Mouse (Mus musculus) thymus, postnatal 14 days (tissue): ENCODE measurements around the gene Arpc5l.

ENCODE experiments used
- DNase-seq: peaks from one replicate; pipeline ENCODE4 v3.0.0; 2021

Arpc5l gene

DNA sequence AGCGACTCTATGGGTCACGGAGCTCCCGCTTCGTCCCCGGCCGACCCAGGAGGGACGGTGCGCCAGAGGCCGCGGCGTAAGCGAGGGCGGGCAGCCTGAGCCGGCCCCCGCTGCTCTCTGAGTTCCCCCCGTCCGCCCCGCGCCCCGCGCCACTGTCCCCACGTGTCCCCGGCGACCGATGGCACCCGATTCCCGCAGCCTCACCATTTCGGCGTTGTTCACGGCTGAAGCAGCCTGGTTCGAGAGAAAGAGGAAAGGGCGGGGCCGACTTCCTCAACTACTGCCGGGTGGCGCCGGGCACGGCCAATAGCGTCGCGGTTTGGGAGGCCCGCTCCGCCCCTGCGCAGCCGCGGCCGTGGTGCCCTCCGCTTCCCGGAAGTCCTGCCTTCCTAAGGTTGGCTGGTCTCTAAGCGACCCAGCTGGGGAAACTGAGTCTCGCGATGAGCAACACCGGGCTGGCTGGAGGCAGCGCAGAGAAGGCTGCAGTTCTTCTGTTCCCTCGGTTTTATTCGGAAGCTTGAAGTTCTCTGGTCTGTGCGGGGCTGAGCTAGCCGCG is at the start of gene Arpc5l:
Arpc5l (plus strand) TSS at position 469 of the 556 bp plus-strand sequence.
- peak; percentile 94 for DNase-seq

DNA sequence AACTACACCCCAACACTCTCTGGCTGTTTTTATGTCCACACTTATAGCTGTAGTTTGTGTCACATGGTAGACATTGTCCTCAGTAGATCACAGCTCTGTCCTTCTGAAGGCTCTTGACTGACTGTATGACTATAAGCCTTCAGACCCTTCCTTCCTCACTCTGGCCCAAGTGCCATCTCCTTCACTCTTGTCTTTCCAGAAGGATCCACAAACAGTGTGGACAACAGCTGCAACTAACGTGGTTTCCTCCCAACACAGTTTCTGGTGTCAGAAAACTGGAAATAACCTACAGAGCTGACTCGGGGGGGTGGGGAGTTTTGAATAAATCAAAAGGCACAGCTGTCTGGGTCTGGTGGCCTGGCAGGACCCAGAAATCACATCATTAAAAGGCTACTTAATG is 49.1 kb upstream of the Arpc5l start:
- DNase-seq = no peak

DNA sequence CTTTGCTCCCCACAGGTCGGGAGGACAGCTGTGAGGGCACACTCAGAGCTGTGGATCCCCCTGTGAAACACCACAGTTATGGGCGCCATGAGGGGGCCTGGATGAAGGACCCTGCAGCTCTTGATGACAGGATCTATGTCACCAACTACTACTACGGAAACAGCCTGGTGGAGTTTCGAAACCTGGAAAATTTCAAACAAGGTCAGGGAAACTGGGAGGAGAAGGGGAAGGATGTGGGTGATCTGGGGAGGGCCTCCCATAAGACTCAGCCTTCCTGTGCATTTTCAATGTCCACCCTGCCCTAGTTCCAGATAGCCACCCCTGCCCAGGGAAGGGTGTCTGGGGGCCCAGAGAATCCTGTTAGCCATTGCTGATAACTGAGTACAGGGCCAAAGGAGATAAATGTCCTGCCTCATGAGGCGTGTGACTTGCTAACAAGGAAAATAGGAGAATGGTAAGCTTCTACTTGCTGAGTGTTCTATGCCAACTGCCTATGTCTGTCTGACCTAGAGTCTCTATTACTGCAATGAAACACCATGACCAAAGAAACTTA is 47.4 kb upstream of the Arpc5l start:
- DNase-seq = no peak

DNA sequence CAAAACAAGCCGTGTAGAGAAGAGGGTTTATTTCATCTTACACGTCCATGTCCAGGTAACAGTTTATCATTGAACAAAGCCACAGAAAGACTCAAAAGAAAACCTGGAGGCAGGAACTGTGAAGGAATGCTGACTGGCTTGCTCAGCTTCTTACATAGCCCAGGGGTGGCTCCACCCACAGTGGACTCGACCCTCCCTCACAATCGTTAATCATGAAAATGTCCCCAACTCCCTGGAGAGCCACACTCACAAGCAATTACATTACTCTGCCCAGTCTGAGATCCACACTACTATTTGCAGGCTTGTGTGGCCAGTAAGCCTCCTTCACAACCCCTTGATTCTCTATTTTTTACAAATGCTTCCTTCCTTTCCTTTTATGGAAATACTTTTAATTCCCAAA is 41.0 kb upstream of the Arpc5l start:
- DNase-seq = no peak

DNA sequence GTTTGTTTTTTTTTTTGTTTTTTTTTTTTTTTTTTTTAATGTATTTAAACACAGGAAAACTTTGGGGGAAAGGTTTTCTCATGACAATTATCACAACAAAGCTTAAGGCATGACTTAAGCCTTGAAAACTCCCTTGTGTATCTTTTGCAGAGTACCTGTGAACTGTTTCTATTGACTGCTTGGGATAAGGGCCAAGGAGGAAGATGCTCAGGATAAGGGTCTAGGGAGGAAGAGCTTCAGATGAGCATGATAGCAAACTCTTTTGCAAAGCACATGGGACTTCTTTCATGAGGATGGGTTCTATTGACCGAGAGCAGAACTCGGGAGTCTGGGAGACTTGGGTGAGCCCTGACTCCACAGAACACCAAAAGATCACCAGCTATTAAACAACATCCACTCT is 35.5 kb upstream of the Arpc5l start:
- no peak for DNase-seq

DNA sequence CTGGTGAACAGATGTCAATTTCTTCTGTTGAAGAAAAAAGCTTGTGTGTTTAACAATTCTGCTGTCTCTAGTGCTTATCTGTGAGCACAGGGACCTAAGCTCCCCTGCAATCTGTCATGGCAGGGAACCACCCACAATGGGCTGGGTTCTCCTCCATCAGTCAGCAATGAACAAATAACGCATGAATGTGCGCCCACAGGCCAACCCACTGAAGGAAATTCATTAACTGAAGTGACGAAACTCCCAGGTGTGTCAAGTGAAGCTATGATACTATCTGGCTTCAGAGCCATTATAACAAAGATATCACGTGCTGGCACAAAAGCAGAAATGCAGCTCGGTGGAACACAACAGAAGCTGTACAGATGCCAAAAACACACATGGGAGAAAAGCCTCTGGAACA is 35.1 kb upstream of the Arpc5l start:
- no peak for DNase-seq

DNA sequence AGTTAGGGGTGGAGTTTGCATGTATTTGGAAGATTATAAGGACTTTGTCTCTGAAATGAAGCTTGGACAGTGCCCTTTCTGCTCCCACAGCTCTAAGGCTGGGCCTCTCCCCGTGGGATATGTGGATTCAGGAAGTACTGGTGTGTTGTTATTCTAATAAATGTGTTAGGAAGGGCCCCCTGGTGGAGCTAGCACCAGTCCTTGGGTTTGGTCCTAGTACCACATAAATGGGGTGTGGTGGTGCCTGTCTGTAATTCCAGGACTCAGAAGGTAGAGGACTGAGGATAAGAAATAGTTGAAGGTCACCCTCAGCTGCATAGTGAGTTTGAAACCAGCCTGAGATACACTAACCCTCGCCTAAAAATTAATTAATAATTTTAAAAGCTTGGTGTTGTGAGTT is 31.9 kb upstream of the Arpc5l start:
- DNase-seq = no peak

DNA sequence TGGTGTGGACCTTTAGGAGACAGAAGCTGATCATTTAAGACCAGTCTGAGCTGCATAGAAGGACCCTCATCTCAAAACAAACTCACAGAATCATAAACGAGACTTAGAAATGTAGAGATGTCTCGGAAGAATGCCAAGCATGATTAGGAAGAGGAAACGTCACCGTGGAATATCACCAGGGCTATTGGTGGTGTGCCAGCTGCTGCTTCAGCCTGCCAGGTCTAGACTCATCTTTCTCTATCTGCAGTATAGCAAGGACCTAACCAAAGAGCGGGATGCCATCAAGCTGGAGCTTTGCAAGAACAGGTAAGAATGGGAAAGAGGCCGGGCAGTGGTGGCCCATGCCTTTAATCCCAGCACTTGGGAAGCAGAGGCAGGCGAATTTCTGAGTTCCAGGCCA is 31.4 kb upstream of the Arpc5l start:
- DNase-seq = no peak

DNA sequence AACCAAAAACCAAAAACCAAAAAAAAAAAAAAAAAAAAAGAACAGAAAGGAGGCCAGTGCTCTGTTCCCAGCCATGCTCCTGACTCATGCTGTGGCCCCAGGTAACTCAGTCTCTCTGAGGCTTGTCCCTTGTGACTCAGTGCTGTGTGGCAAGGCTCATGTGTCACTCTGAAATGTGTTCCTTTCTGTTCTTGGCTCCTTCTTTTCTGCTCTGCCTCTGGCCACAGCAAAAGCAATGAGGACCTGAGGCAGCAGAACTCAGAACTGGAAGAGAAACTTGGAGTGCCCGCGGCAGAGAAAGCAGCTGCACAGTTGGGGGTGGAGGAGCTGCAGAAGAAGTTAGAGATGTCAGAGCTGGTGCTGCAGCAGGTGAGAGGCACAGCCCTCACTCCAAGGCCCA is 31.0 kb upstream of the Arpc5l start:
- DNase-seq = no peak

DNA sequence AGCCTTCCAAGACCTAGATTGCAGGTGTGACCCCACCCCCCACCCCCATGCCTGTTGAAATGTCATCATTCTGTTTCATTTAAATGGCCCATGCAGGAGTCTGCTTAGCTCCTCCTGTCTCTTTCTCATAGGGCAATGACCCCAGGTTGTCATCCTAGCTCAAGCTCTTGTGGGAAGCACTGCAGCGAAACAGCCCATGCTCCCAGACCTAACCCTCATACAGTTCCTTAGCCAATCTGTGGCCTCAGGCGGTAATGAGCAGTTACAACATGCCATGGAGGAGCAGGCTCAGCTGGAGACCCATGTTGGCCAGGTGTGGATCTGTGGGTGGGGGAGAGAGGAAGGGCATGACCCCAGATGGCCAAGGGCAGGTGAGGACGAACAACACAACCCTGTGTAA is 30.0 kb upstream of the Arpc5l start:
- DNase-seq = no peak

DNA sequence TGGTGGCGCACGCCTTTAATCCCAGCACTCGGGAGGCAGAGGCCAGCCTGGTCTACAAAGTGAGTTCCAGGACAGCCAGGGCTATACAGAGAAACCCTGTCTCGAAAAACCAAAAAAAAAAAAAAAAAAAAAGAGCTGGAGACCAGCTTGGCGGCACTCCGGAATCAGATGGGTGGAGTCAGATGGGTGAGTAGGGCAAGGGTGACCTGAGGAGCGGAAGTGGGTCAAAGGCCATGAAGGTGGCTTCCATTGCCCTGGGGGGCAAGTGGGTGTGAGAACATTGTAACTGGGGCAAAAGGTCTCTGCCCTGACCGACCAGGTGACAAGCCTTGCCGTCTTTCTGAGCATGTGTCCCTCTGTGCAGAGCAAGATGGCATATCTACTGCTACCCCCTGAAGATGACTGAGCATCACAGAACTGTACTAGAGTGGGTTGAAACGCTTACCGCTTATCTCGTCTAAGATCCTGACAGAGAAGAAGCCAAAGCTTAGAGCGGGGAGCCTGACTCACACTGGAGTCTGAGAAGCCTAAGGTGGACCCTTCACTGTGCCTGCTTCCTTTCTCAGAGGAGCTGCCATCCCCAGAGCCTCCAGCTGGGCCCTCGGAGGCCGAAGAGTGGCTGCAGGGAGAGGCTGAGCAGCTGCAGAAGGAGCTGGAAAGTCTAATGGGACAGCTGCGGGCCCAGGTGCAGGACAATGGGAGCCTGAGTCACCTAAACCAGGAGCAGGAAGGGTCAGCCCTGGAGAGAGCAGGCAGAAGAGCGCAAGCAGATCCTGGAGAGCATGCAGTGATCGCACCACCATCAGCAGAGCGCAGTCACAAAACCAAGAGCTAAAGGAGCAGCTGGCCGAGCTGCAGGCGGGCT is 29.0 kb upstream of the Arpc5l start:
- DNase-seq = no peak

DNA sequence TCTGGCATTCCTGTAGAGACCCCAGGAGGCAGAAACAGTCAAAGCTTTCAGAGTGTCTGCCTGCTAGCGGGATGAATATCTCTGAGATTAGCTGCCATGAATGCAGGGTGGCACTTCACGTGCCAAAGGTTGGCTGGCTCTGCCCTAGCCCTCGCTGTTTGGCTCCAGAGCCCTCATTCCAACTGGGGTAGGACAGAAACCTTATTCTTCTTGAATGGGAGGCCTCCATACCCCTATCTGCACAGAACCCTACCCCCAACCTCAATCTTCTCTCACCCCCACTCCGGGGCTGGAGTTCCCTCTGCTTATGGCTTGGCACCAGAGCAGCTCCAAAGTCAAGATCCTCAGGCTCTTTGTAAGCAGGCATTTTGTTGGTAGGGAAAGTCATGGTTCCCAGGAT is 27.3 kb upstream of the Arpc5l start:
- DNase-seq = no peak

DNA sequence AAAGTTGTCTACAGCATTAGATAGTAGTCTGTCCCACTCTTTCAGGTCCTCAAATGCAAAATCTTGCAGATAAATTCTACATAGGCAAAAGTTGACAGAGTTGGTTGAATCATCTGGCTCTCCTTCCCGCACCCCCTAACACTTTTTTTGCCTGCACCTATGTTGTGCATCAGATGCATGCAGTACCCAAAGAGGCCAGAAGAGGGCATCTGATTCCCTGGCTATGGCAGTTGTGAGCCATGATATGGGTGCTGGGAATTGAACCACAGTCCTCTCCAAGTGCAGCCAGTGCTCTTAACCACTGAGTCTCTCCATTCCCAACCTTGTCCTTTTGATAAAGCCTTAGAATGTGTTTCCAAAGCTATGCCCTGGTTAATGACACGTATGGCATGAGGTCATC is 21.7 kb upstream of the Arpc5l start:
- DNase-seq = no peak

DNA sequence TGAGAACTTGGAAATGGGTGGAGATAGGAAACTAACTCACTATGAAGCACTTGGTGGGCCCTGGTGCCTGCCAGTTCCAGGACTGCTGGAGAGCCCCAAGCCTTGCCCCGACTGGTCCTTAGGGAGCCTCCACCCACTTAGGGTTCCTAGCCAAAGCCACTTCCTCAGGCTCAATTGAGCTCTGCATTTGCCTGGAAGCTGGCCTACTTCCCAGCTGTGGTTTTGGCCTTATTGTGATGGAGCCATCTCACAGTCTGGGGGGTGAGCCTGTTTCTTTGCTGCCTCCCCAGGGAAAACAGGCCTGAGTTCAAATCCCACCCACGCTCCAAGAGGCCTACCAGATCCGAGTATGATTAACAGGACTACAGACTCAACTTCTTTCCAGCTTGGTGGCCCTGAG is 18.6 kb upstream of the Arpc5l start:
- DNase-seq = no peak

DNA sequence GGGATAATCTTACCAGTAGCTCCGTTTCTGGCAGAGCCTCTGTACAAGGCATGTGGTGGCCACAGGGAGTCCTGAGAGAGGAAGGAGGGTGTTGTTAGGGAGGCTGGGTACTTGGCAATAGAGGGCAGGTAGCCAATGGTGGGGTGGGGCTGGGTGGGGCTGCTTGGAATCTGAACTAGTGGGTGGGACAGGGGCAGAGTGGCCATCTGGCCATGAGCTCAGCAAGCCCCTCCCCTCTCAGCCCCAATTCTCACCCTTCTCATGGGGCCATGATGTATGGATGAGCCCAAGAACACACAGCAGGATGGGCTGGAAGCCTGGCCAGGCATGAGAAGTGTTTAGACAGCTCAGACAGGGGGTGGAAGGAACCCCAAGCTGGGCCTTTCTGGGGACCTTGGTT is 17.8 kb upstream of the Arpc5l start:
- DNase-seq = no peak

DNA sequence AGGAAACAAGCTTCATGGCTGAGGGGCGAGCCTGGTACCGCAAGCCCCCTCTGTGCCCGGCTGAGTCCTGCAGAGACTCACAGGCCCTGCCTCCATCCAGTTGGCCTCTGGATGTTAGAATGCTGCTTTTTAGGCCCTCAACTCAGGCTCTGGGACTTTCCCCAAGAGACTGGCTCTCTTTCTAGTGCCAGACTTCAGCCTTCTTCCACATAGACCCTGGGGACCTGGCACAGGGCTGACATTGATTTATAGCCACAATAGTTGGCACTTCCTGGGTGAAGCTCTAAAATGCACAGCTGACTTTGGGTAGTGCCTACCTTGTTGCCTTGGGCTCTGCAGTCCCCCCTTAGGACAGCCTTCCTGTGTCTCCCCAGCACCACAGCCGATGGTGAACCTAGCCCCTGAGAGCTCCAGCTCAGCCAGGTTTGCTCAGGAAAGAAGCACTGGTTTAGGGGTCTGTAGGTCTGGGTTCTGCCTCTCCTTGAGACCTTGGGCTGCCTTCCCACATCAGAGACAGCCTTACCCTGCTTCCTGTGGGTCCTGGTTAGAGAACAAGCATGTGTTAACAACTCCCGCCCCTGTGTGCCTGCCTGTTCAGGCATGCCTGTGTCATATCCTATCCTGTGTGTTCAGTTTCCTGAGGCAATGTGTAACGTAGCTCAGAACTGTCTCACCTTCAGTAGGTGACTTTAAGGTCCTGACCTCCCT is 17.2 kb upstream of the Arpc5l start:
- DNase-seq = peak; percentile 63

DNA sequence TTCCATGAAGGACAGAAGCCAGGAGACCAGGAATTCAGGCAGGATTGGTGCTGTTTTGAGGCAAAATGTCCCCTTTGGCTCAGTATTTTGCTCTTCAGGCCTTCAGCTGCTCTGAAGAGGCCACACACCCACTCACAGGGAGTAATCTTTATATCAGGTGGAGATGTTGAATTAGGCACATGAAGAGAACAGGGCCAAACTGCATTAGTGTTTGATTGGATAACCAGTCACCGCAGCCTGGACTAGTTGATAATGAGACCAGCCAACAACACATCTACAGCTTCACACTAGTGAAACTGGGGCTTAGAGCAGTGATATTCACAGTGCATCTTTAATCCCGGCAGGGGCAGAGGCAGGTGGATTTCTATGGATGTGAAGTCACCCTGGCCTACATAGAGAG is 16.2 kb upstream of the Arpc5l start:
- no peak for DNase-seq

DNA sequence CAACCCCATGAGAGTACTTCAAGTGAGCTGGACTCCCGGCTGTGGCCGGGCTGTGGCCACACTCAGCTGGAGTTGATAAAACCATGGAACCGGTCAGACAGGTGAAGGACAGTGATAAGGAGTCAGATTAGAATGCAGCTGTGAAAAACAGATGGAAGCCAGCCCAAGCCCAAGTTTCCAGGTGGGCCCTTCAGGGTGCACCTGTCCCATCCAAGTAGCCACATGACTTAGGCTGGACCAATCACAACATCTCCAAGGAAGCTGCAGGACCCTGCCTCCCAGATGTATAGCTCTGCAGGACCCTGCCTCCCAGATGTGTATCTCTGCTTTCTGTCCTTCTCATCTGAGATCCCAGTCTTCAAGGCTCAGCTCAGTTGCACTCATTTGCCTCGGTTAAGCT is 13.1 kb upstream of the Arpc5l start:
- DNase-seq = no peak

DNA sequence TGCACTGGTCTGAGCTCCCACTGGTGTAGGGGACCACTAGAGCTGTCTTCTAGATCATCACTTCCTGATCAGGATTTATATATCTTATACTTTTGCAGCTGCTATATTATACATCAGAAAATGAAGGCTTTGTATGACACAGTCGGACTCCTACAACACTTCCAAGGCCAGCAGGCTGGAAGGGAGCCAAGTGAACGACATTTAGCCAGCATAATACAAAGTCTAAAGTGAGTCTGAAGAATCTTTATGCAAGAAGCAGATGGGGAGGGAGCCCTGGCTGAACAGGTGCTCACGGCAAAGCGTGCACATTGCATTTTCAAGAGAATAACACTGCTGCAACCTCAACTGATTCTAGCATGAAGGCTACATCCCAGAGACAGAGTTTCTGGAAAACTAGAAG is 12.7 kb upstream of the Arpc5l start:
- no peak for DNase-seq

DNA sequence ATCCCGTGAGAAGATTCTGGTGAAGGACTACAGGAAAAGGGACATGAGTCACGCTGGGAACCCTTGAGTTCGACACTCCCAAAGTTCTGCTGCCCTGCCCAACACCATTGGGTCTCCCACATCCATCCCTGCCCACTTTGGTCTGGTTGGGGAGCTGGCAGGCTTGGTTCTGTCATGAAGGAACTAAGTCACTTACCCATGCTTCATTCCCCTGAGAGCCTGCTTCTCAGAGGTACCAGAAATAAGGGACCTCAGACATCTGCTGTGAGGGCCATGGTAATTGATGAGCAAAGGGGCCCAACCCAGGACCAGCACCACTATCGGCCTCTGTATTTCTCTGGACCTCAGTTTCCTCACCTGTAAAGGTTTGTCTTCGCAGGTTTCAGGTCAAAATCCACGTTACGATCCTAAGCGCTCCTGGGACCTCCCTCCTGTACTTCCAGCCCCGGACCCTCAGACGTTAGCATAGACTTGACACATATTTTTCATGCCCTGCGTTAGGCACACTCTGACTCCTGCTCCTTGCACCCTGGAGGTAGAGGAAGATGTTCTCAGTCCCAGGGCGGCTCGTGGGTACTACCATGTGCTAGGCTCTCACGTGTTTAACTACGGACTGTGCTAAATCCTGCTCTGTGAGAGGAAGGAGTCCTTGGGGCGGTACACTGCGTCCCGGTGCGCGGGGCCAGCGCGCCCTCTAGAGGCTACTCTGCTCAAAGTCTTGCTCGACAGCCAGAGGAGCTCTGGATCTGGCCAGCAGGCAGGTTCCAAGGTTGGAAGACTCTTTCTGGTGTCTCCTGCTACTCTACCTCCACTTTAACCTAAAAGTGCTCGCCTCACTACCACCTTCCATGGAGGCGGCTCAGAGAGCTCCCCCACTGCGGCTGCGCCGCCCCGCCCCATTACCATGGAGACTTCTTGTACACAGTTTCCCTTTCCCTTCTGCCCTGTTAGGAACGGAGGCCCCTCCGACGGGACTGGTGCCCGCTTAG is 7.5 kb upstream of the Arpc5l start, which contains the start of gene Wdr38:
Wdr38 (plus strand) TSS at position 91 of the 989 bp plus-strand sequence.
- peak; percentile 88 for DNase-seq

DNA sequence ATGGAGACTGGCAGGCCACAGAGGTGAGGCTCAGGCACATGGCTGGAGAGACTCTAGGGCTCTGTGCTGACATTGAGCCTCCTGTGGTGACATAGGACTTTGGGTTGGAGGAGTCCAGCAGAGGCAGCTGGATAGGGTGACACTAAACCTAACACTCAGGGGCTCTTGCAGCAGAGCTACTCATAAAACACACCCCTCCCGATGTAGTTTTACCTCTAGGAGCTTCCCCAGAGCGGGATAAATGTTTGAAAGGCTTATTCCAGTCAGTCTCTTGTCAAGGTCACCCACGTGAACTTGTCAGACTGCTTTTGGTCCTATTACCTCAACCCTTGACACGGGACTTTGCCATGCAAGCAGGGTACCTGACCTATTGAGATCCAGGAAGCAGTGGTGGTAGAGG is 5.8 kb upstream of the Arpc5l start:
- no peak for DNase-seq

DNA sequence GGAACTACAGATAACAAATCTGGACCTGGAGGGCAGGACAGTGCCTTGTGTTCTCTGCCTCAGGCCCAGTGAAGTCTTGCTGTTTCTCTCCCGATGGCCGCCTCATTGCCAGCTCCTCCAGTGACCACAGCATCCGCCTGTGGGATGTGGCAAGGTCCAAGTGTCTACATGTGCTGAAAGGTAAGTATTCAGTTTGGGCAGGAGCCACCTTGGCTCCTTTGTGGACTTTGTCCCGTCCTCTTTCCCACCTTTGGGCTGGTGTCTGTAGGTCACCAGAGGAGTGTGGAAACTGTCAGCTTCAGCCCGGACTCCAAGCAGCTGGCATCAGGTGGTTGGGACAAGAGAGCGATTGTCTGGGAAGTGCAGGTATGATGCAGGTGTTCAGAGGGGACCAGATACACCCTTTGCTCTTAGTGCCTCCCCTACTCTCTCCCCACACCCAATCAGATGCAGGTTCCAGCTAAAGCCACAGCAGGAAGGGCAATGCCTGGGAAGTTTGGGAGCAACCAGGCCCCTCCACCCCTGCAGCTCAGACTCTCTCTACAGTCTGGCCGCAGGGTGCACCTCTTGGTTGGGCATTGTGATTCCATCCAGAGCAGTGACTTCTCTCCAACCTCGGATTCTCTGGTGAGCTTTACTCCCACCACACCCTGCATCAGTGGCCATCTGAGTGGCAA is 5.1 kb upstream of the Arpc5l start:
- no peak for DNase-seq
